Mouse (Mus musculus) adrenal gland, postnatal 36 days (tissue): ENCODE measurements around the gene Syce3. TPM values are rescaled to one million over a fixed set of nuclear protein-coding genes. Genes with fewer than 3 reads are reported as not detected.
"Not testable (repeated sequence)": the region's sequence is repeated elsewhere in the genome, so short reads cannot be mapped to it uniquely, and the experiment has no call there.

Experiments
- DNase-seq, 2 experiments: peaks; one replicate each; pipeline ENCODE4 v3.0.0; 2021; ENCODE audit warnings: mixed read lengths in 1 of 2
- long read RNA-seq, 2 experiments: library from polyadenylated mRNA; stranded (forward); transcript quantifications; one replicate each; pipeline ENCODE4 v2.0.0; 2021; ENCODE audit warnings: borderline sequencing depth in 2 of 2
- total RNA-seq, 2 experiments: library from RNA; stranded (reverse); gene quantifications; 2 replicates each; pipeline ENCODE4 v1.2.3; 2021

Gene Syce3
- total RNA-seq, result not detected
- long read RNA-seq, experiment 1, partial matches to known transcripts, result 0 of 1 reads
- long read RNA-seq, experiment 1, other reads (novel, unspliced or antisense), result 1 of 1 reads
- long read RNA-seq, experiment 2, partial matches to known transcripts, result 1 of 2 reads
- long read RNA-seq, experiment 2, other reads (novel, unspliced or antisense), result 1 of 2 reads

- DNase-seq, result no peak
These were observed at the start of gene Syce3 for GRCm38 (mm10) chr15:89410118-89410517. Gene Syce3 (minus strand): TSS chr15:89410503.

- no peak for DNase-seq
These were observed 49.5 kb upstream of the Syce3 start for GRCm38 (mm10) chr15:89459821-89460220.

- DNase-seq, result no peak
These were observed 48.6 kb upstream of the Syce3 start for GRCm38 (mm10) chr15:89458942-89459341.

GRCm38 (mm10) chr15:89455642-89456041 lies 45.3 kb upstream of the Syce3 start:
- DNase-seq, result no peak

GRCm38 (mm10) chr15:89454857-89455256 lies 44.6 kb upstream of the Syce3 start:
- DNase-seq, result no peak

GRCm38 (mm10) chr15:89453865-89454478 lies 43.7 kb upstream of the Syce3 start, which contains the start of gene Mapk8ip2:
Gene Mapk8ip2 (plus strand): TSS chr15:89453913.
- no peak for DNase-seq

- DNase-seq, result peak; percentile 79 to 85
These were observed 42.9 kb upstream of the Syce3 start for GRCm38 (mm10) chr15:89452906-89453864.

GRCm38 (mm10) chr15:89442486-89443070 lies 32.3 kb upstream of the Syce3 start:
- DNase-seq, result no peak

GRCm38 (mm10) chr15:89435878-89436277 lies 25.6 kb upstream of the Syce3 start:
- DNase-seq, result no peak

GRCm38 (mm10) chr15:89434136-89434535 lies 23.8 kb upstream of the Syce3 start:
- no peak for DNase-seq

- DNase-seq, result no peak
These were observed 22.6 kb upstream of the Syce3 start for GRCm38 (mm10) chr15:89432946-89433345.

- DNase-seq, result no peak
These were observed 21.5 kb upstream of the Syce3 start for GRCm38 (mm10) chr15:89431806-89432205.

- DNase-seq, result no peak
These were observed 21.0 kb upstream of the Syce3 start for GRCm38 (mm10) chr15:89431271-89431670.

- not testable (repeated sequence) for DNase-seq
These were observed 20.5 kb upstream of the Syce3 start for GRCm38 (mm10) chr15:89430771-89431170.

GRCm38 (mm10) chr15:89430341-89430740 lies 20.0 kb upstream of the Syce3 start:
- no peak for DNase-seq

- DNase-seq, result peak; percentile 94 to 97
These were observed 19.3 kb upstream of the Syce3 start, which contains the start of the genes C730034F03Rik, Gm44502 and Chkb for GRCm38 (mm10) chr15:89429352-89430221. Gene C730034F03Rik (plus strand): TSS chr15:89429589. Gene Gm44502 (minus strand): TSS chr15:89429696. Gene Chkb (minus strand): TSS chr15:89429908.

GRCm38 (mm10) chr15:89428821-89429351 lies 18.6 kb upstream of the Syce3 start:
- no peak for DNase-seq

GRCm38 (mm10) chr15:89428136-89428790 lies 18.0 kb upstream of the Syce3 start:
- DNase-seq, result no peak

- no peak for DNase-seq
These were observed 16.4 kb upstream of the Syce3 start for GRCm38 (mm10) chr15:89426716-89427115.

- peak in 1 of 2 experiments; percentile 48 for DNase-seq
These were observed 15.4 kb upstream of the Syce3 start, which contains the start of gene Cpt1b for GRCm38 (mm10) chr15:89425711-89426121. Gene Cpt1b (minus strand): TSS chr15:89425863.
